In genomic region chr4:82509771-82510170, GRCm38 (mm10) we compare ENCODE assay signal across 8 mouse cellular contexts.
DNase-seq lines count a peak whose midpoint lies in the region; ATAC-seq and TF ChIP-seq lines count a peak whose summit lies in the region.

No protein-coding gene starts in this region.

- WGBS in heart, postnatal 0 days, result 22% methylated on average over 4 of the region's 4 CpGs
- 36% methylated on average over 4 of the region's 4 CpGs for WGBS in liver, embryonic 15.5 days (ENCODE audit: insufficient replicate concordance)

- H3K4me3 ChIP-seq in heart, postnatal 0 days (ENCODE audit: low read depth, low read length), result peak overlapping the region; percentile 97
- no peak overlapping the region for H3K4me3 ChIP-seq in liver, embryonic 15.5 days (replicated peaks)

- no peaks in the 10 kb centered on the region for H3K27me3 ChIP-seq in heart, postnatal 0 days (ENCODE audit: control insufficient read depth, insufficient read depth, low read length)
- peaks cover 84% of the 10 kb centered on the region for H3K27me3 ChIP-seq in liver, embryonic 15.5 days

- peak overlapping the region; percentile 98 for H3K9ac ChIP-seq in heart, postnatal 0 days (replicated peaks; ENCODE audit: low read depth, low read length)
- H3K9ac ChIP-seq in liver, embryonic 15.5 days, result no peak overlapping the region

- no peak for ATAC-seq in heart, postnatal 0 days (ENCODE audit: insufficient read depth, low read depth)
- ATAC-seq in liver, embryonic 15.5 days (ENCODE audit: insufficient read depth), result no peak

- no peaks in the 10 kb centered on the region for H3K36me3 ChIP-seq in heart, postnatal 0 days (replicated peaks; ENCODE audit: control insufficient read depth, insufficient read depth, low read length)
- H3K36me3 ChIP-seq in liver, embryonic 15.5 days (replicated peaks), result no peaks in the 10 kb centered on the region

- H3K27ac ChIP-seq in heart, postnatal 0 days (ENCODE audit: low read depth), result peak overlapping the region; percentile 100
- H3K27ac ChIP-seq in liver, embryonic 15.5 days (replicated peaks), result peak overlapping the region; percentile 33; the same call in 1 of the 2 replicates

- no peak for TF ChIP-seq CTCF in heart, postnatal 0 days (IDR thresholded peaks at IDR 0.05; ENCODE audit: low read depth)

- peaks cover 6% of the 10 kb centered on the region; the same call in 1 of the 2 replicates for H3K4me1 ChIP-seq in heart, postnatal 0 days (ENCODE audit: control insufficient read depth, insufficient read depth)
- H3K4me1 ChIP-seq in liver, embryonic 15.5 days (replicated peaks), result peaks cover 16% of the 10 kb centered on the region

- H3K4me2 ChIP-seq in heart, postnatal 0 days (ENCODE audit: low read depth, low read length), result peak overlapping the region; percentile 95
- peak overlapping the region; percentile 36; the same call in 1 of the 2 replicates for H3K4me2 ChIP-seq in liver, embryonic 15.5 days

- no peak for TF ChIP-seq EP300 in heart, postnatal 0 days (IDR thresholded peaks at IDR 0.05; ENCODE audit: low read depth)

- no peaks in the 10 kb centered on the region for H3K9me3 ChIP-seq in heart, postnatal 0 days (replicated peaks; ENCODE audit: control insufficient read depth, low read length)
- no peaks in the 10 kb centered on the region for H3K9me3 ChIP-seq in liver, embryonic 15.5 days (replicated peaks)

- DNase-seq in embryo, embryonic 10.5 days (ENCODE audit: low spot score), result peak; percentile 18
- no peak for DNase-seq in embryo, embryonic 10 days (ENCODE audit: low spot score)
- DNase-seq in adipocyte (ENCODE audit: low spot score), result peak; percentile 57
- peak; percentile 15 for DNase-seq in heart, postnatal 0 days (ENCODE audit: low spot score)
- DNase-seq in retina, embryonic 14.5 days (ENCODE audit: low spot score), result no peak
- DNase-seq in right cerebral cortex, postnatal 25 days, result no peak
- DNase-seq in spleen, adult 18-20 months, result no peak

Comparison
In these comparisons a context has a peak if more than half of its experiments do, and no peak if none do; other contexts are left out.
1. DNase-seq: peak in embryo, embryonic 10.5 days (single experiment), adipocyte (single experiment) and heart, postnatal 0 days (single experiment); none in embryo, embryonic 10 days (single experiment), retina, embryonic 14.5 days (single experiment), right cerebral cortex, postnatal 25 days (single experiment) and spleen, adult 18-20 months (0 of 2).